ENCODE assay signal across 20 mouse cellular contexts in genomic region chr3:116301754-116302153, GRCm38 (mm10). TPM values are rescaled to one million over a fixed set of nuclear protein-coding genes. Genes with fewer than 3 reads are reported as not detected.
"Had no signal": no experiment of that assay in that cellular context is flagged by ENCODE, and none has a peak within 500 bp of the region (broad histone marks: within the 10 kb centered on the region; RNA-seq: fewer than 3 reads in every experiment).

No protein-coding gene starts in this region.

- H3K4me1 ChIP-seq: hindbrain, embryonic 15.5 days; midbrain, embryonic 15.5 days; neural tube, embryonic 12.5 days; neural tube, embryonic 15.5 days had no signal

- H3K27me3 ChIP-seq: hindbrain, embryonic 15.5 days; midbrain, embryonic 12.5 days; midbrain, embryonic 15.5 days; neural tube, embryonic 12.5 days; neural tube, embryonic 15.5 days had no signal

- ATAC-seq: intestine, postnatal 0 days; midbrain, embryonic 15.5 days had no signal

- H3K4me3 ChIP-seq: hindbrain, embryonic 15.5 days; layer of hippocampus, adult 2 months; midbrain, embryonic 12.5 days; midbrain, embryonic 15.5 days; neural tube, embryonic 12.5 days; neural tube, embryonic 15.5 days had no signal

- DNase-seq: kidney, adult 2 months; kidney, postnatal 25 days; layer of hippocampus, adult 9-11 months; right cerebral cortex, adult 18-20 months; right cerebral cortex, postnatal 14 days; right cerebral cortex, postnatal 4 days; thymus, adult 2 months; thymus, postnatal 14 days; thymus, postnatal 4 days had no signal

- H3K9me3 ChIP-seq: hindbrain, embryonic 15.5 days; midbrain, embryonic 12.5 days; midbrain, embryonic 15.5 days; neural tube, embryonic 12.5 days; neural tube, embryonic 15.5 days had no signal

- H3K36me3 ChIP-seq: hindbrain, embryonic 15.5 days; midbrain, embryonic 15.5 days; neural tube, embryonic 15.5 days had no signal

- H3K9ac ChIP-seq: hindbrain, embryonic 15.5 days; liver, embryonic 14.5 days; midbrain, embryonic 12.5 days; midbrain, embryonic 15.5 days; neural tube, embryonic 12.5 days; neural tube, embryonic 15.5 days had no signal

- H3K4me2 ChIP-seq: hindbrain, embryonic 15.5 days; midbrain, embryonic 12.5 days; midbrain, embryonic 15.5 days; neural tube, embryonic 12.5 days; neural tube, embryonic 15.5 days had no signal

- H3K27ac ChIP-seq: hindbrain, embryonic 15.5 days; kidney, postnatal 0 days; layer of hippocampus, adult 2 months; liver, embryonic 14.5 days; macrophage; midbrain, embryonic 12.5 days; midbrain, embryonic 15.5 days; neural tube, embryonic 12.5 days; neural tube, embryonic 15.5 days; stomach, postnatal 0 days had no signal

RNA-seq across cellular contexts. Expression of gene Gpr88, which starts 48.5 kb away (rescaled TPM):
- polyA plus RNA-seq: macrophage had no signal
